Mouse (Mus musculus) left cerebral cortex, adult 9 months (tissue): ENCODE measurements around the gene Evi2b.

Experiments used
- DNase-seq, 2 experiments: peaks; one replicate each; pipeline ENCODE4 v3.0.0; 2022; ENCODE audit warnings: low spot score in 2 of 2

The Evi2b gene

DNA sequence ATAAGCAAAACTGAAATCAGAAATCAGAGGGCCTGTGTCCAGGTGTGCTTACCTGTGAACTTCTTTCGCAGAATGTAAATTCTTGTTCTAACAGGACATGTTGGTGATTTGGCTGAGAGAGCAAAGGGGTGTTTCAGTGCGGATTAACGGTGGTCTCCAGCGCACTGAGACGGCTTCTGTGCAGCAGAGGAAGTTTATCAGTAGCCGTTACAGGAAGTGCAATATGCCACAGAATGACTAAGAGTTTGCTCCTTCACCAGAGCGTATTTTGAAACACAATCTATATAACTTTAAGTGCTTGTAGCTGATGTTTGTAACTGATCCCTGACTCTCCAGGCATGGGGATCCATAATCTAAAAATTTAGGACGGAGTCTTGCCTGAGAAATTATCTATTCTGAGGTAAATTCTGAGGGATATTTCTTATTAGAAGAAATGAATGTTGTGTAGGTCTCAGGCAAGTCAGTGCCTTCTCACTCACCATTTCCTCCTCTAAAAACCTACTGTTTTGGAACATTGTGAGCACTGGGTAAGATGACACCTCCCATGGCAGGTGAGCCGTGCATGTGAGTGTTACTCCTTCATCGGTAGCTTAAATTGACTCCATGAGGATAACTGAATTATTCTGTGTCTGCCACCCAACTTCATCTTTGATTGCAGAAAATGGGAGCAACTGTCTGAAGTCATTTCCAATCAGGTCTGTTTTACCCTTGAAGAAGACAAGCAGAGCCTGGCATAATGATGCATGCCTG, at the start of gene Evi2b:
Gene Evi2b, minus strand, starts transcription at position 203 of the 750 bp plus-strand sequence.
- no peak for DNase-seq

DNA sequence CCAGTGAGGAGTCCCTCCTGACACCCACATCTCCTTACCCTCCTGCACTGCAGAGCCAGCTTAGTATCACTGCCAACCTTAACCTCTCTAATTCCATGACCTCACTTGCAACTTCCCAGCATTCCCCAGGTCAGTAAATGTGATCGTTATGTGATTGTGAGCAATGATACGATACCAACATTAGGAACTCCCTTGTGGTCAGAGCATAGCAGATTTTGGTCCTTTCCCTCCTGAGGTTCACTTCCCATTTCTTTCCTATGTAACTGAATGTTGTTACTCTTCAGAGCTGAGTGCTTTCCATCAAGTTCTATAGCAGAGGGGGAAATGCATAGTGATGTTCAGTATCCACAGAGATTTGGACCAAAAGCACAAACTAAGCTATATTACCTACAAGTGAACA, 46.8 kb upstream of the Evi2b start:
- DNase-seq: no peak

DNA sequence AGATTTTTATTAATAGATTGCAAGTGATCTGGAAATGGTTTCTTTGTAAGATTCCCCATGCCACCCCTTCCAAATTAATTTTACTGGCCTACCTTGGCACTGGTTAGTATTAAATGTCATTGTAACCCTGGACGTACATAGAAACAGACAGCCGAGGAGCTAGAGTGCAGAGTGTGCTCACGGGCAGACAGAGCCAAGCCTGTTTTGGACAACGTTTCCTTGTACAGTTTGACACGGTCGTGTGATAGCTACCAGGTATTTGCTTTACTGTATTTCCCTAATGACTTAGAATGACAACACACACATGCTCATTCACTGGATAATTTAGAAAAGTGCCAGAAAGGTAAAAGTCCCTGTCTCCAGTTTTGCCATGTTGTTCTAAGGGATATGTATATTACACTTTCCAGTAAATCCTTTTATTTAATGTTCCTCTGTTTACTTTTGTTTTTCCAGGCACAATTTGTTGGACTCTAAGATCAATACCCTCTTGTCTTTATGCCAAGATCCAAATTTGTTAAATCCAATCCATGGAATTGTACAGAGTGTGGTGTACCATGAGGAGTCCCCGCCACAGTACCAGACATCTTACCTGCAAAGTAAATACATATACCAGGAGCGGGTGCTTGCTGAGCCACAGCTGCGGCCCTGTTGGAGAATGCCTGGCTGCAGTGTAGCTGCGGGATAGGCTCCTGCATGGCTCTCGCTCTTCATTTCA, 44.8 kb upstream of the Evi2b start:
- no peak for DNase-seq

DNA sequence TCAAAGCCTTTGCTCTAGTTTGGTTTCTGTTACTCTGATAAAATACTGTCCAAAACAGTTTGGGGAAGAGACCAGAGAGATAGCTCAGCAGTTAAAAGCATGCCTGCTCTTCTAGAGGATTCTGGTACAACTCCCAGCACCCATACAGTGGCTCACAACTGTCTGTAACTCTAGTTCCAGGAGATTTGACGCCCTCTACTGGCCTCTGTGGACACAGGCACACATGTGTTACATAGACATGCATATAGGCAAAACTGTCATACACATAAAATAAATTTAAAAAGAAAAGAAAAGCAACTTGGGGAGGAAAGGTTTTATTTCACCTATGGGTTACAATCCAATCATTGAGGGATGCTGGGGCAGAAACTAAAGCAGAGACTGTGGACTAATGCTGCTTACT, 43.4 kb upstream of the Evi2b start:
- no peak for DNase-seq

DNA sequence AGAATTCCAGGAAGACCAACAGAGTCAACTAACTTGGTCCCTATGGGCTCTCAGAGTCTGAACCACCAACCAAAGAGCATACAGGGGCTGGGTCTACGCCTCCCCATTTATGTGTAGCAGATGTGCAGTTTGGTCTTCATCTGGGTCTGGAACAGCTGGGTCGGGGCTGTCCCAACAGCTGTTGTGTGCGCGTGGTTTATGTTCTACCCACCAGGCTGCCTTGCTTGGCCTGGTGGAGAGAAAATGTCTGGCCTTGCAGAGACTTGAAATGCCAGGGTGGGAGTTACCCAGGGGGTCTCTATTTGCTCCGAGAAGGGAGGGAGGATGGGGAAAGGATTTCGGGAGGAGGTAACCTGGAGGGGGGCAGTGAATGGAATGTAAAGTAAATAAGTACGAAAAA, 39.9 kb upstream of the Evi2b start:
- DNase-seq: no peak

DNA sequence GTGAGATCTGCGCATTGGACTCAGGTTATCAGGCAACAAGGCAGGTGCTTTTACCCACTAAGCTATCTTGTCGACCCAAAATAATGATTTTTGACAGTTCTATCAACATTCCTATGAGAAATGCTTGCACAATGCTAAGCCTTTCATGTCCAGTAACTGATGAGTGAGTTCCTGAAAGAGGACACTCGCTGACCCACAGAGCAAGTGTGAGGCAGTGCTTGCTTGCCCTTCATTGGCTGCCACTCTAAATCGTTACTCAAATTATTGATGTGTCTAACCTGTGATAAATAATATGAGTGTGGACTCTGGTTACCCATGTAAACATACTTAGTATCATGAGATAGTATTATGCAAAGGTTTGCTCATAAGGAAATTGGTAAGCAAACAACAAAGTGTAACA, 37.0 kb upstream of the Evi2b start:
- no peak for DNase-seq

DNA sequence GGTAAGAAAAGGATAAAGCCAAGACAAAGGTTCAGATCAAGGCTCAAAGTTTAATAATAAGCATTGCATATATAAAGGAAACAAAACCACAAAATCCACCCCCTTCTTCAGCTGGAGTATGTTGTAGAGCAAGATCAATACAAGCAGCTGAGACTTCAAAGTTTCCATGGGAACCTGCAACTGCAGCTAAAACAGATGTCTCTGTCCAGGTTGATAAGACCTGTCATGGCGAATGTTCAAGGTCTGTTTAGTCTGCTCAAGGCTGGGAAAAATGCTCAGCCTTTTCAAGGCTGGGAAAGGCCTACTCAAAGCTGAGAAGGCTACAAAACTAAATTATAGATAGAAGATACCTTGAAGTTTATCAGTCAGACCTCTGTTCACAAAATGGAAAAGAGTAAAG, 29.1 kb upstream of the Evi2b start:
- no peak for DNase-seq

DNA sequence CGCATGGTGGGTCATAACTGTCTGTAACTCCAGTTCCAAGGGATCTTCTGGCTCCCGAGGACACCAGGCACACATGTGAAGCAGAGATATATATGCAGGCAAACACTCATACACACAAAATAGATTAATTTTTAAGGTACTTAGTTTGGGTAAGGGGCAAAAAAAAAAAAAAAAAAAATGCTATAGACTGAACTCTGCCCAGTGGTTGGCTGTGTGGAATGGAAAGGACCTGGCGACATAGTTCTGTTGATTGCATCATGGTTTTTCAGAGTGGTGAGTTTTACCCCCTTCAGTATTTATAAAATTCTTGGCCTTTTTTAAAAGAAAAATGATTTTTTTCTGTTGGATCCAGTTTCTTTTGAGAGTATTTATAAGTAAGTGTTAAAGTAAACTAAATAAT, 12.7 kb upstream of the Evi2b start:
- DNase-seq: no peak

DNA sequence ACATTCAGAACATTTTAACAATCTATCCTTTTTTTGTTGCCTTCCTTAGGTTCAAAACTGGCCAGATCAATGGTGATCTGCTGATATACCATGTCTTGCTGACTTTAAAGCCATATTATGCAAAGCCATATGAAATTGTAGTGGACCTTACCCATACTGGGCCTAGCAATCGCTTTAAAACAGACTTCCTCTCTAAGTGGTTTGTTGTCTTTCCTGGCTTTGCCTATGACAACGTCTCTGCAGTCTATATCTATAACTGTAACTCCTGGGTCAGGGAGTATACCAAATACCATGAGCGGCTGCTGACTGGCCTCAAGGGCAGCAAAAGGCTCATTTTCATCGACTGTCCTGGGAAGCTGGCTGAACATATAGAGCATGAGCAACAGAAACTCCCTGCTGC, 12.0 kb upstream of the Evi2b start:
- no peak for DNase-seq

DNA sequence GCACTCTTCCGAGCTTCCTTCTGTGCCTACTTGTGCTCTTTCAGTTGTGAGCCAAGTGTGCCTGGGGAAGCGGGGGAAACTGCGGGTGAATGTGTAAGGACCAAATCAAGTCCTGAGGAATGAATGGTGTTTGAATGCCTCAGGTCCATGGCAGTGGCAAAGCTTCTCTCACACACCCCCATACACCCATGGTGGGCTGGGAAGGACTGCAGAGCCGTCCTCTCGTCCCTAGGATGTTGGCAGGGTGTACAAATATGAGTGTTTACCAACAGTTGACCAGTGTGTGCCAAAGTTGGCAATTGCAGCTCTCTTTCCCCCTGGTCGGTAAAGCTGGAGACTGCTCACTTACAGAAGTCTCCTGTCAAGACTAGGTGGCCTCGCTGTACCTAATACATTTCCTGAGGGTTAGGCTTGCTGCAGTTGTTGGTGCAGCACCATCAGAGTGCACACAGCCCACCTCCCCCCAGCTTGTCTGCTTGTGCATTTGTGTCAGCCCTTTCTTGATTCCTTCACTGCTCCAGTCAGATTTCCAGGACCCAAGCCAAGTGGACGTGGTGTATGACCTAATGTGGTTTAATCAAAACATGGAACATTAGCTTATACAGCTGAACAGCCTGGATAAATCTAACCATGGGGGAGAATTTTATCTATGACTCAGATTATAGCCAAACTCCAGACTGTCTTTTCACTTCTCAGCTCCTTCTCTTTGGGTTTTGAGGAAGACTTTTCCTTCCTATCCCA, 10.6 kb upstream of the Evi2b start:
- DNase-seq: no peak

DNA sequence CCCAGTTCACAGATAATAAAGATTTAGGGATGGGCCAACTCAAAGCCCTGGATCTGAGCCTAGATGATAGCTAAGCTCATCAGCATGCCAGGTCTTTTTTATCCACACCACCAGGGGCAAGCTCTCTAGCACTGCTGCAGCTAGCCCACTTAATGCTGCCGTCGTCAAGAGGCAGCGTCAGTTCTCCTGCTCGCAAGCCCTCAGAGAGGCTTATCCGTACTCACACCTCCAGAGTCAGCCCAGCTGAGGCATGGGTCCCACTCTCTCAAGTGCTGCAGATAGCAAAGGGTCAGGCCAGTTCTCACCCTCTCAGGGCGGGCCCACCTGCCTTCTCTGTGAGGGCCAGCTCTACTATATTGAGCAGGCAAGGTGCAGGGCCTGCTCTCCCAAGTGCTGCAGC, 9.7 kb upstream of the Evi2b start:
- no peak for DNase-seq

DNA sequence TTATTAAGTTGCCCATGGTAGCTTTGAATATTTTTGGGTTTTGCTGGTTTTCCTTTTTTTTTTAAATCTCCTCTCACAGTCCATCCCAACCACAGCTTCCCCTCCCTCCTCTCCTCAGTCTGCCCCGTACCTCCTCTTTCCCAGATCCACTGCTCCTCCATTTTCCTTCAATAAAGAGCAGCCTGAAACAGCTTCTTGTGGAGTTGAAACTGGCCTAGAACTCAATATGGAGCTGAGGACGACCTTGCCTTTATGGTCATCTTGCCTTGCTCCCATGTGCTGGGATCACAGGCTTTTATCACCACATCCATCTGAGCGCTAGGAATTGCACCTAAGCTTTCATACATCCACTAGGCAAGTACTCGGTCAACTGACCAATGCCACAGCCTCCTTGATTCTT, 7.9 kb upstream of the Evi2b start:
- no peak for DNase-seq

DNA sequence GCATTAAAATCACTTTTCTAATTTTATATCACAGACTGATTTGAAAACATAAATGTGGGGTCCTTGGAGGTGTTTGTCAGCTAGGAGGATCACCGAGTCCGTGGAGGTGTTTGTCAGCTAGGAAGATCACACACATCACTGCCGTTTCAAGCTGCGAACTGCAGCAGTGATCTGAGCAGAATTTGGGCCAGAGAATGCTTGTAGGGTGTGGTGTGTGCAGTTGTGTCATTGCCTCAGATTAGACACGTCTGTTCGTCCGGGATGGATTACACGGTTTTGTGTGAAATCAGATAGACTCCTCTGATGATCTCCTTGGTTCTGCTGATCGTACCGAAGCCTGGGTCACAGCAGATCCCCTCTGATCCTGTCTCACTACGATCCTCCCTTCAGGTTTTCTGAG, 7.2 kb upstream of the Evi2b start:
- DNase-seq: no peak

DNA sequence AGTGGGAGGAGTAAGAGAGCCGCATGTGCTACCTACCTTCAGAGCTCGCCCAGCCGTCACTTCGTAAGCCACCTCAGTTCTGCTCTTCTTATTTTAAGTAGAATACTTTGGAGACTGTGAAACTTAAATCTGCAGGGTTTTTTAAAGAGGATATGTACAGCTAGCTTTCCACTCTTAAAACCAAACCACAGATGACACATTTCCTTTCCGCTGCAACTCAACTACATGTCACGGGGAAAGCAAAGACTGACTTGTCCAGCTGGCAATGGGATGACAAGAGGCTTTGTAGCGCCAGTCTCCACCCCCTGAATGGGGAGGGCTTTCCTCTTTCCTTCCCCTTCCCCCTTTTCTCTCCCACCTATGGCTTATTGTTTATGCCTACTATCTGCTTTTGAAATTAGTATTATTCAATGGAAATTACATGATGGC, 6.8 kb upstream of the Evi2b start, which contains the start of the genes Evi2 and Evi2a:
Gene Evi2, minus strand, starts transcription at position 257 of the 429 bp plus-strand sequence.
Gene Evi2a, minus strand, starts transcription at position 277 of the 429 bp plus-strand sequence.
- peak in 1 of 2 experiments; percentile 50 for DNase-seq

DNA sequence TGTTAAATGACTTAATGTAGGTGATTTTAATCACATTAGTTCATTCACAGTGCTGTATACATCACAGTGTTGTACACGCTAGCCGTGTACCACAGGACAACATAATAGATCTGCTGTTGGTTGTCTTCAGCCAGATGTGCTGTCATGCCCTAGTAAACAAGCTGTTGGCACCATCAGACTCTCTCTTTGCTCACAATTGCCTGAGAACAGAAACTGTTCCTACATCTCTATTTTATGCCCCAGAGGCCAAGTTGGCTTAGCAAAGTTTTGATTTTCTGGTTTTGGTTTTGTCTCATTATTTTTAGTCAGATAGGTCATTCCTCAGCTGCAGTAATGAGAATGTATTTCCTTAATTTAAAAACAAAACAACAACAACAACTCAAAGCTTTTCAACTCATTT, 6.2 kb upstream of the Evi2b start:
- DNase-seq: no peak

DNA sequence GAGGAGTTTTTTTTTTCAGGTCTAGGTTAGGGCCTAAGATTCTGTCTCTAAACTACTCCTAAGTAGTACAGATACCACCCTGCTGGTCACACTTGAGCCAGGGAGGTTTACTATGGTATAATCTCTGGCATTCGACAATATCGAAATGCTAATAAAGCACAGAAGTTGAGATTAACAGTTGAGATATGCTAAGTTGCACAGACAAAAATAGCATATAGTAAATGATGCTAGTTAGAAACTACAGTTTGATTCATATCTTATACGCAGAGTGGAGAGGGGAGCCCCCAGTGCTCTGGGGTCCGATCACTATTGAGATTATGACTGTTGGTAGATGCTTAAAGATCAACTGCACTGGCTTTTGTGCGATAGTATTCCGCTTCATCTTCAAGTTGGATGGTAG, 5.7 kb upstream of the Evi2b start:
- DNase-seq: no peak

DNA sequence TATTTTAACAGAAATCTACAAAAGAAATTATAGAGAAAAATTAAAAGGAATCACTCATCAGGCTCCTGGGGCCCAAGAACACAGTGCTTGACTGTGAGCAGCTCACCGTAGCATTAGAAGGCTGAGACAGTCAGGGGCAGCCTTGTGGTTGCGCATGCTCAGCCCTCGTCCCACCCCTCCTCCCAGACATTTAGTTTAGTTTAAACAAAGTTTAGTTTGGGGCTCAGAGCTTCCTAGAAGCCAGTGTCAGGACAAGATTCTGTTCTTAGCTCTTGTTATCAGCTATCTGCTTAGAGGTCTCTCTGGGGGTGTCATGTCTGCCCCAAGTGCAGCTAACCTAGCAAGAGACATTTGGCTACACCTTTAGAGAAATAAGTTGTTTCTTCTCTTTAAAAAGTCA, 5.0 kb upstream of the Evi2b start:
- DNase-seq: no peak

DNA sequence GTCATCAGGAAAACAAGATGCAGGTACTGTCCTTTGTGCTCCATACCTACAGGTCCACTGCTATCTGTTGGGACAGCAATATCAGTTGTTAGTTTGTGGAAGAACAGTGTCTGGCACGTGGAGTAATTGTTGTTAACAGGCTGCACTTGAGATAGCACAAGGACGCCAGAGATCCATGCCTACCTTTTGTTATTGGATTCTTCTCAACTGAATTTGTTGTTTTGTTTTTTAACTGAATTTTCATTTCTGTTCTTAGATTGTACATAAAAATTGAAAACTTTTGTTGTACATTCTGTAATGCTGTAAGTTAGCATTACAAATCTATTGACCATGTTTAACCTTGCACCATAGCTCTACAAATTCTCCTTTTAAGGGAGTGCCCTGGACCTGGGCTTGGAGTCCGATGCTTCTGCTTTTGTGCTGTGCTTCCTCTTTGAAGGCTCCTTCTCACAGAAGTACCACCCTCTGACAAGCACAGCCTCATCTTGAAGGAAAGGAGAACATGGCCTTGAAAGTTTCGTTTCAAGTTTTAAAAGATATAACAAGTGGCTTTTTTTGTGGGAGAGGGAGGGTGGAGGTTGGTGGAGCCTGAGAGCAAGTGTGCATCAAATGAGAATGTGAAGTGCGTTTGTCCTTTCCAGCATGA, 4.3 kb upstream of the Evi2b start:
- DNase-seq: no peak

DNA sequence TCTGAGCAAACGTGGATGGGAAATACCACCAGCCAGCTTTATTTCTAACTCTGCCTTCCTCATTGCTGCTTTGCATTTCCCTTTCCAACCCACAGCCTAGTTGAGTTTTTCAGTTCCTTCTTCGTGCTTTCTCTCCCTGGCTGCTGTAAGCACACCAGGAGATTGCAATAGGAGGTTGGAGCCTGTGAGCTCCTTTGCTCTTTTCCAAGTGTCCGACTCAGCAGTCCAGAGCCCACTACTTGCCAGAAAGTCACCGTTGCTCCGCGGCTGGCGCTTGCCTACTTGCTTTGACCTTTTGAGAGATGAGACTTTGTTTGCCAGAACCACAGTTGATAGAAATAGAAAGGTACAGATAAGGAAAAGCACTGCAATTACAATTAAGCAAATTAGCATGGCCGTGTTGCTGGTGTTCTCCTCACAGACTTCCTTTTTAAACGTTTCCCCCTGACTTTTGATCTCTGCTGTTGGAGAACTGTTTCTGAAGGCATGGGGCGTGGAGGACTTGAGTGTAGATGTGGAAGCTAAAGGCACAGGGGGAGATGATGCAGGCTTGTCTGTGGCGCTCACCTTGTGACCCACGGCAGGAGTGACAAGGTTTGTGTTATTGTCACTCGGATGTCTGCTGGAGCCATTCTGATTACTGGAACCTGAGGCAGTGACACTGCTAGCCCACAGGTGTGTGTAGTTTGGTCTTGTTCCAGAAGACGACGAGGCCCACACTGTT, 3.6 kb upstream of the Evi2b start:
- peak in 1 of 2 experiments; percentile 35 for DNase-seq

DNA sequence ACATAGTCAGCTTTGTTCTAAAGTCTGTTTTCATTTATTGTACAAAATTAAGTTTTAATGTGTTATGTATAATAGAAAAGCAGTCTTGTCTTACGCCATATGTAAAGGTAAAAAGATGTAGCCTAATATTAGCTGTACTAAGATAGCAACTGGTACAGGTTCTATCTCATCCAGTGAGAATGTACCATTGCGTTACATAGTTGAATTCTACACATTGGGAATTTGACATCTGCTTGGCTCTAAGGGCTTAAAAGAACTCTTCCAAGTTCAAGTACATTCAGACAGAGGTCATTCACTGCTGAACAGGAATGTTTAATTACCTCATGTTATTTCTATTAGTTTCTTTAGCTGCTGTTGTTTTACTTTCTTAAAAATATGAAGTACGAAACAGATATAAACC, 3.0 kb upstream of the Evi2b start:
- DNase-seq: no peak

DNA sequence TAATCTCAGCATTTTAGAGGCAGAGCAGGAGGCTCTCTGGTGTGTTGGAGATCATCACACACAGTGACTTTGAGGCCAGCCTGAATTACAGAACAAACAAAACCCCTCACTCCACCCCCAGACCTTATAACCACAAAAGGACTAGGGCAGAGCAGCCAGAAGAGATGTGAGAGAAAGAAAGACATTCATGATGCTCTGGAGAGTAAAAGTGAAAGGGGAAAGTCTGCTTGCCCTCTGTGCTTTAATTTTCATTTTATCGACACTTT, 681 bp upstream of the Evi2b start:
- no peak for DNase-seq

DNA sequence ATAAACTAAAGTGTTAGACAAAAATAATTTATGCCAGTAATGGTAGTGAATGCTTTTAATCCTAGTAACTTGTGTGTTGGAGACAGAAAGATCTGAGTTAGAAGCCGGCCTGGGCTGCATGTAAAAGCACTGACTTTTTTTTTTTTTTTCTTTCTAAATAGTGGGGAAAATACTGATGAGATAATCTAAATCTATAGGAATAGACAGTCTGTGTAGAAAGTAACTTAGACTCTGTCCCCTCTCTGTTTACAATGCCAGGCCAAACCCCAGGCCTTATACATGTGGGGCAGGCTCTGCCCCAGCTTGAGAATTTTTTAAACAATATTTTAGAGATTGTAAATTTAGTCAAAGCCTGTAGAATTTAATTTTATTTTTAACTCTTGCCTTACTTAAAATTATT, 618 bp downstream of the Evi2b start:
- DNase-seq: no peak
